Mouse (Mus musculus) embryonic fibroblast, embryonic 13.5 days (primary cell): ENCODE results near the gene Gm49394.

Experiments used
- CTCF ChIP-seq: IDR thresholded peaks from 2 replicates; pipeline ENCODE4 v1.5.1; 2011; ENCODE audit warnings: mild to moderate bottlenecking, control low read depth, low read length, moderate library complexity, borderline replicate concordance; ENCODE audit not compliant: insufficient read depth
- POLR2A ChIP-seq: IDR thresholded peaks from 2 replicates; pipeline ENCODE4 v1.6.1; 2011; ENCODE audit warnings: low read depth, mild to moderate bottlenecking, control low read depth, low read length, moderate library complexity

DNA sequence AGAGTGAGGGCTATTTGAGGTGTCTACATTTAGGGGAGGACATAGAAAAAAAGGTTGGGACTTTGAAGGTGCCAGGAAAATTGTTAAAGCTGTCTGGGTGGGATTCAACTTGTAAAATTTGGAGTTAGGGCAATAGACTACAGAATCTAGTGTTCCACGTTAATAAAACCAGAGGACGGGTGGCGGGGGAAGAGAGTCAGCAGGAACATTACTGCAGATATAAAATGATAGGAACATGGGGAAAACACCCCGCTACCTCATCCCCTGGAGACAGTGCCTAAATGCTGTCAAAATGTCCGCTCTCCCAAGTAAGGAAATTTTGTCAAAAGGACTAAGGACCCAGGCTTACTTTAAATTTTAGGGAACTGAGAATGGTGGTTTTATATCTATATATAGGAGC lies 6.6 kb downstream of the Gm49394 start:
- no peak for TF ChIP-seq POLR2A
- no peak for TF ChIP-seq CTCF
